Mouse (Mus musculus) spleen, postnatal 10 days (tissue): Measurements from ENCODE around the gene Ldlrad3.

Source experiments
- DNase-seq, 2 experiments: peaks; one replicate each; pipeline ENCODE4 v3.0.0; 2021 to 2022; ENCODE audit warnings: low spot score in 2 of 2

Gene Ldlrad3

GRCm38 (mm10) chr2:102002974-102003775, 183.0 kb downstream of the Ldlrad3 start:
- DNase-seq, result no peak

- DNase-seq, result no peak
Measured at GRCm38 (mm10) chr2:102002408-102002973, 183.7 kb downstream of the Ldlrad3 start.

GRCm38 (mm10) chr2:102001661-102002060, 184.5 kb downstream of the Ldlrad3 start:
- DNase-seq, result no peak

- no peak for DNase-seq
Measured at GRCm38 (mm10) chr2:101998911-101999572, 187.1 kb downstream of the Ldlrad3 start.

GRCm38 (mm10) chr2:101997013-101997412, 189.2 kb downstream of the Ldlrad3 start:
- no peak for DNase-seq

- peak in 1 of 2 experiments; percentile 19 for DNase-seq
Measured at GRCm38 (mm10) chr2:101992574-101993310, 193.4 kb downstream of the Ldlrad3 start.

GRCm38 (mm10) chr2:101991726-101992125, 194.5 kb downstream of the Ldlrad3 start:
- no peak for DNase-seq

GRCm38 (mm10) chr2:101986344-101987087, 199.7 kb downstream of the Ldlrad3 start:
- DNase-seq, result no peak

GRCm38 (mm10) chr2:101983853-101984543, 202.2 kb downstream of the Ldlrad3 start:
- DNase-seq, result no peak

- DNase-seq, result no peak
Measured at GRCm38 (mm10) chr2:101983082-101983852, 202.9 kb downstream of the Ldlrad3 start.

- no peak for DNase-seq
Measured at GRCm38 (mm10) chr2:101981964-101982498, 204.2 kb downstream of the Ldlrad3 start.

GRCm38 (mm10) chr2:101981211-101981610, 205.0 kb downstream of the Ldlrad3 start:
- no peak for DNase-seq

GRCm38 (mm10) chr2:101980456-101980947, 205.7 kb downstream of the Ldlrad3 start:
- no peak for DNase-seq

GRCm38 (mm10) chr2:101978534-101979525, 207.4 kb downstream of the Ldlrad3 start:
- DNase-seq, result no peak

- no peak for DNase-seq
Measured at GRCm38 (mm10) chr2:101976399-101977064, 209.7 kb downstream of the Ldlrad3 start.

GRCm38 (mm10) chr2:101973810-101974209, 212.4 kb downstream of the Ldlrad3 start:
- no peak for DNase-seq

- no peak for DNase-seq
Measured at GRCm38 (mm10) chr2:101967601-101968000, 218.6 kb downstream of the Ldlrad3 start.

- DNase-seq, result no peak
Measured at GRCm38 (mm10) chr2:101967152-101967551, 219.0 kb downstream of the Ldlrad3 start.
